Mouse (Mus musculus): Measurements from ENCODE around the gene Klra7. TPM values are rescaled to one million over a fixed set of nuclear protein-coding genes. Genes with fewer than 3 reads are reported as not detected.

Klra7 gene
- not detected for polyA plus RNA-seq (2017; shearing (Covaris generic))

GRCm38 (mm10) chr6:130233222-130233621 is at the start of gene Klra7:
TSS of gene Klra7 (minus strand) at chr6:130233322.

GRCm38 (mm10) chr6:130281828-130282227 is 48.7 kb upstream of the Klra7 start, which contains the start of gene Klra10:
TSS of gene Klra10 (minus strand) at chr6:130281928.

GRCm38 (mm10) chr6:130193012-130193411 is 40.1 kb downstream of the Klra7 start, which contains the start of gene Klra9:
TSS of gene Klra9 (minus strand) at chr6:130193112.

Other genes with a start within 250 kb of the Klra7 start
- not detected for gene Klra6, start 206.4 kb downstream of the Klra7 start, polyA plus RNA-seq (2017; shearing (Covaris generic))
- not detected for gene Klra4, start 166.1 kb downstream of the Klra7 start, polyA plus RNA-seq (2017; shearing (Covaris generic))
- gene Klra8, start 103.4 kb downstream of the Klra7 start, polyA plus RNA-seq (2017; shearing (Covaris generic)), result not detected
- gene Klra9, start 40.2 kb downstream of the Klra7 start, polyA plus RNA-seq (2017; shearing (Covaris generic)), result not detected
- not detected for gene Klra10, start 48.6 kb upstream of the Klra7 start, polyA plus RNA-seq (2017; shearing (Covaris generic))
- gene Klra3, start 104.3 kb upstream of the Klra7 start, polyA plus RNA-seq (2017; shearing (Covaris generic)), result not detected
- gene Klra1, start 153.6 kb upstream of the Klra7 start, polyA plus RNA-seq (2017; shearing (Covaris generic)), result not detected

All from effector memory CD4-positive, alpha-beta T cell, adult 5 months (primary cell).